Mouse (Mus musculus) inflammation-experienced regulatory T-cells (primary cell): ENCODE data around the gene Ndufa4. TPM values are rescaled to one million over a fixed set of nuclear protein-coding genes. Genes with fewer than 3 reads are reported as not detected.

ENCODE experiments used
- polyA plus RNA-seq, 2 experiments: library from polyadenylated mRNA; unstranded; fragments of 100-300 nt; shearing (Covaris generic); gene quantifications; one replicate each; pipeline ENCODE4 v1.2.1; 2017

The Ndufa4 gene
- 100 to 1,000 TPM; 393 to 423 TPM for polyA plus RNA-seq

DNA sequence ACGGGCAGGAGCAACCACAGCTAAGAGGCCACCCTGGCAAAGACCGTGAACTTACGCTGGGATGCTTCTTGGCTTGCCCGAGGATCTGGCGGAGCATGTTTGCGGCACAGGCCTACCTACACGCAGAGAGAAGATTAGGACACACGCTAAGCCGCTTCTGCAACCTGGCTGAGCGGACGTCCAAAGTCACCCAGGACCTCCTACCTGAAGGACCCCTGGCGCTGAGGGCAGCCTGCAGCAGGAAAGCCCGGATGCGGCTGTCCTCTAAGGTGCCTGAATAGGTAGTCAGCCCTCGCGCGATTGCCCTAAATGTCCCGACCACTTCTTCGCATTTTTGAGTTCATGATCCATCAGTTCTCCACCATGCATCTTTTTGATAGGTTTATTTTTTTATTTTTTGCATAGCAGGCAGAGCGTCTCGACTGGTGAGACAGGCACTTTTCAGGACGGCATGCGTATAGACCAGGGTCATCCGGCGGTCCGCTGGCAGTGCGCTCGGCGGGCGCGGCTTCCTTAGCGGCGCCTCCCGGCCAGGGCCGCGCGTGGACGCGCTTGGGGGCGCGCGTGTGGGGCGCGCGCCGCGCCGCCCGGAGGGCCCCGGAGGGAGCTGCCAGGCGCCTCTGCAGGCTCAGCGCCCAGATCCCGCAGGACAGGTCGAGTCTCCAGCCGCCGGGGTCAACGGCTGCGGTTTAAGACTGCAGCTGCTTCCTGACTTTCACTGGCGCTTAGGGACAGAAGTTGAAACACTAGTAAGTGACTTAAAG is at the start of gene Ndufa4, which contains the start of gene Phf14:
TSS of gene Ndufa4 (minus strand) at position 229 of the 764 bp plus-strand sequence.
TSS of gene Phf14 (plus strand) at position 541 of the 764 bp plus-strand sequence.

Other genes with a start within 250 kb of the Ndufa4 start
- 10 to 100 TPM; 49.6 to 62.6 TPM for gene Phf14, start 312 bp upstream of the Ndufa4 start, polyA plus RNA-seq